Mouse (Mus musculus): Measurements from ENCODE around the gene Ptpn22. TPM values are rescaled to one million over a fixed set of nuclear protein-coding genes. Genes with fewer than 3 reads are reported as not detected.
A peak's percentile ranks its signal among the peaks of the same experiment; 100 is the strongest.

Ptpn22 gene
- polyA plus RNA-seq, 1 experiment from 2014 or later, result 0.68 TPM

DNA sequence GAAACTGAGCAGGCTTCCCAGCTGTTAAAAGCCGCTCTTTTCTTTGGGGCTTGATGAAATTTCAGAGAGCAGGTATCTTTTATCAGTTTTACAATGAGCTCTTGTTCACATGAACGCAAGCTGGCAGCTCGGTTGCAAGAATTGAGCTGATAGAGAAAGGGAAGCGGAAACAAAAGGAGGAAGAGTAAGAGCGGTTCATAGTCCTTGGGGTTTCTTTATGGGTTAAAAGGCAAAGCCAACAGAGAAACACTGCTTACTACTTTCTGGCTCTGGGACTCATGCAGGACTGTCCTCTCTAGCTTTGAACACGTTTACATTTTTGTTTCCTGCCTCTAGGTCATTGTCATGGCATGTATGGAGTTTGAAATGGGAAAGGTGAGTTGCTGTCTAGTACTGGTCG is 14.7 kb downstream of the Ptpn22 start:
- Histone ChIP-seq H3K36me3 (ENCODE audit: insufficient read depth) (no peaks in the 10 kb centered on the region), H3K27ac (ENCODE audit: low read depth) (no peak overlapping the region), H3K9me3 (ENCODE audit: low read depth, low read length) (no peaks in the 10 kb centered on the region), H3K4me1 (ENCODE audit: insufficient read depth) (no peaks in the 10 kb centered on the region), H3K9ac (no peak overlapping the region), H3K4me3 (ENCODE audit: low read depth, low read length) (no peak overlapping the region), H3K4me2 (no peak overlapping the region), H3K27me3 (ENCODE audit: insufficient read depth, low read length) (no peaks in the 10 kb centered on the region)
- no peak for TF ChIP-seq CTCF (IDR thresholded peaks at IDR 0.05; ENCODE audit: low read depth)
- DNase-seq (no peak), ATAC-seq (ENCODE audit: insufficient read depth) (no peak)
- WGBS, result 58% methylated on average over 7 of the region's 7 CpGs

DNA sequence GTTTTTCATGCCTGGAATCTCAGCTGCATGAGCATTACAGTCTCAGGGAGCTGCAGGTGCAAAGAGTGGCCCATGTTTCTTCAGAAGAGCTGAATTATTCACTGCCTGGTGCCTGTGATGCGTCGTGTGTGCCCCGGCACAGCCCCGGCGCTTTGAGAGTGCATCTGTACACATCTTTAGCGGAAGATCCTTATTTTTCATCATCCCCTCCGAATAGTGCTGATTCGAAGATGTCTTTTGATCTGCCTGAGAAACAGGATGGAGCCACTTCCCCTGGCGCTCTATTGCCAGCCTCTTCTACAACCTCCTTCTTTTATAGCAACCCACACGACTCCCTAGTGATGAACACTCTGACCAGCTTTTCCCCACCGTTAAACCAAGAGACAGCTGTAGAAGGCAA is 26.4 kb downstream of the Ptpn22 start:
- H3K27me3 ChIP-seq (ENCODE audit: insufficient read depth, low read length), result no peaks in the 10 kb centered on the region
- H3K4me1 ChIP-seq (ENCODE audit: insufficient read depth), result no peaks in the 10 kb centered on the region
- no peak overlapping the region for H3K4me2 ChIP-seq
- H3K36me3 ChIP-seq (ENCODE audit: insufficient read depth), result no peaks in the 10 kb centered on the region
- no peak overlapping the region for H3K4me3 ChIP-seq (ENCODE audit: low read depth, low read length)
- H3K27ac ChIP-seq (ENCODE audit: low read depth), result no peak overlapping the region
- no peak for TF ChIP-seq CTCF (IDR thresholded peaks at IDR 0.05; ENCODE audit: low read depth)
- no peaks in the 10 kb centered on the region for H3K9me3 ChIP-seq (ENCODE audit: low read depth, low read length)
- no peak for DNase-seq
- H3K9ac ChIP-seq, result no peak overlapping the region
- WGBS, result 70% methylated on average over 11 of the region's 11 CpGs
- ATAC-seq (ENCODE audit: insufficient read depth), result no peak

DNA sequence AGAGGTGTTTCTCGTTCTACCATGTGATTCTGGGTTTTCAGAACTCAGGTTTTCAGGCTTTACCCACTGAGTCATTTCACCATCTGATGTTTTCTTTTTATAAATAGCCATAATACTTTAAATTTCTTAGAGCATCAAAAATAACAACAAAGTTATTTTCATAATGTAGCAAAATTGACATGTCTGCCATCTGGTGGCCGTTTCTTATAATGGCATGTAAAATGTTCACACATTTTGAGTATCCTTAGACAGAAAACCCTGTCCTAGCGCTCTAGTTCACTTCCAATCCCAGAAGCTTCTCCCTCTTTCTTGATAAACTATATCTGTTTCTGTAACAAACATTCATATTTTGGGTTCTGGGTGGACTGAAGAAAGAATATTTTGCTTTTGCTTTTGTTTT is 28.0 kb downstream of the Ptpn22 start:
- peak; percentile 89 for DNase-seq

DNA sequence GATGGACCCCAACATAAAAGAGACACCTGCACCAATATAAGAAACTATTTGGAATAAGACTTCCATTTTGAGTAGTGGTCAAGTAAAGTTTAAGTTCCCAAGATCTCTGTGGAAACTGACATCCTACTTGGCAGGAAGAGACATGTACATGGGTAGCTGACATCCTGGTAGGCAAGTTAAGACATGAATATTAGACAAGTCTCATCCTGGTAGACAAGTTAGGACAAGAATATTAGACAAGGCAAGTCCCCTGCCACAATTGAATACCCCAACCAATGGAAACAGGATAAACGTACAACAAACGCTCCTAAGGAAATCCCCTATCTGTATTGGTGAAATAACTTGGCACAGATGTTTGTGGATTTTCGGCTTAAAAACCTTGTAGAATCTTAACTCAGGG is 33.8 kb downstream of the Ptpn22 start:
- H3K9me3 ChIP-seq (ENCODE audit: low read depth, low read length), result no peaks in the 10 kb centered on the region
- H3K4me1 ChIP-seq (ENCODE audit: insufficient read depth), result no peaks in the 10 kb centered on the region
- H3K4me3 ChIP-seq (ENCODE audit: low read depth, low read length), result no peak overlapping the region
- no peak overlapping the region for H3K27ac ChIP-seq (ENCODE audit: low read depth)
- H3K4me2 ChIP-seq, result no peak overlapping the region
- TF ChIP-seq CTCF (IDR thresholded peaks at IDR 0.05; ENCODE audit: low read depth), result no peak
- no peaks in the 10 kb centered on the region for H3K36me3 ChIP-seq (ENCODE audit: insufficient read depth)
- no peaks in the 10 kb centered on the region for H3K27me3 ChIP-seq (ENCODE audit: insufficient read depth, low read length)
- WGBS, result 92% methylated on average over 3 of the region's 3 CpGs
- DNase-seq (no peak), ATAC-seq (ENCODE audit: insufficient read depth) (no peak)
- H3K9ac ChIP-seq, result no peak overlapping the region

More for the DNA sequence above, 28.0 kb downstream of the Ptpn22 start:
- H3K27ac ChIP-seq (ENCODE audit: low read depth), result no peak overlapping the region
- no peaks in the 10 kb centered on the region for H3K4me1 ChIP-seq (ENCODE audit: insufficient read depth)
- TF ChIP-seq CTCF (IDR thresholded peaks at IDR 0.05; ENCODE audit: low read depth), result peak; percentile 71
- H3K9me3 ChIP-seq (ENCODE audit: low read depth, low read length), result no peaks in the 10 kb centered on the region
- H3K9ac ChIP-seq, result no peak overlapping the region
- H3K4me3 ChIP-seq (ENCODE audit: low read depth, low read length), result no peak overlapping the region
- H3K4me2 ChIP-seq, result no peak overlapping the region
- 25% methylated on average over 3 of the region's 3 CpGs for WGBS
- H3K27me3 ChIP-seq (ENCODE audit: insufficient read depth, low read length), result no peaks in the 10 kb centered on the region
- no peaks in the 10 kb centered on the region for H3K36me3 ChIP-seq (ENCODE audit: insufficient read depth)
- ATAC-seq (ENCODE audit: insufficient read depth), result no peak

DNA sequence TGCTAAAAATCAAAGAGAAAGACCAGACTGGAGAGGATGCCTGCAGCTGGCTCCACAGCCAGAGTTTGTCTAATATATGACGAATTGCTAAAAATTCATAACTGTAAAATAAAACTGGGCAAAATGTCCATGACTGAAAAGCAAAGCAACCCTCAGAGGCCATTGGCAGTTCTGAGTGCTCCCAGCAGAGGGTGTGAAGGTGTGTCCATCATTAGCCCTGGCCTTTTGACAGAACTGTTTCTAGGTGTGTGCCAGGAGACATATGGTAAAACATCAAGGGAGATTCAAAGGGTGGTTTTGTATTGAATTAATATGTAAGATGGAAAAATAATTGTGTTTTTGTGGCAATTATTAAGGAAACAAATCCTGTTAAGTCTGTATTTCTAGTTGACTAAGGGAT is 45.1 kb downstream of the Ptpn22 start:
- Histone ChIP-seq H3K4me1 (ENCODE audit: insufficient read depth) (no peaks in the 10 kb centered on the region), H3K27ac (ENCODE audit: low read depth) (no peak overlapping the region), H3K27me3 (ENCODE audit: insufficient read depth, low read length) (no peaks in the 10 kb centered on the region), H3K9ac (no peak overlapping the region), H3K4me3 (ENCODE audit: low read depth, low read length) (no peak overlapping the region), H3K4me2 (no peak overlapping the region), H3K9me3 (ENCODE audit: low read depth, low read length) (no peaks in the 10 kb centered on the region), H3K36me3 (ENCODE audit: insufficient read depth) (no peaks in the 10 kb centered on the region)
- peak; percentile 44; the same call in 1 of the 2 replicates for TF ChIP-seq CTCF (IDR thresholded peaks at IDR 0.05; ENCODE audit: low read depth)
- DNase-seq, result peak; percentile 25
- no peak for ATAC-seq (ENCODE audit: insufficient read depth)
- 95% methylated on average over 1 of the region's 1 CpGs for WGBS

DNA sequence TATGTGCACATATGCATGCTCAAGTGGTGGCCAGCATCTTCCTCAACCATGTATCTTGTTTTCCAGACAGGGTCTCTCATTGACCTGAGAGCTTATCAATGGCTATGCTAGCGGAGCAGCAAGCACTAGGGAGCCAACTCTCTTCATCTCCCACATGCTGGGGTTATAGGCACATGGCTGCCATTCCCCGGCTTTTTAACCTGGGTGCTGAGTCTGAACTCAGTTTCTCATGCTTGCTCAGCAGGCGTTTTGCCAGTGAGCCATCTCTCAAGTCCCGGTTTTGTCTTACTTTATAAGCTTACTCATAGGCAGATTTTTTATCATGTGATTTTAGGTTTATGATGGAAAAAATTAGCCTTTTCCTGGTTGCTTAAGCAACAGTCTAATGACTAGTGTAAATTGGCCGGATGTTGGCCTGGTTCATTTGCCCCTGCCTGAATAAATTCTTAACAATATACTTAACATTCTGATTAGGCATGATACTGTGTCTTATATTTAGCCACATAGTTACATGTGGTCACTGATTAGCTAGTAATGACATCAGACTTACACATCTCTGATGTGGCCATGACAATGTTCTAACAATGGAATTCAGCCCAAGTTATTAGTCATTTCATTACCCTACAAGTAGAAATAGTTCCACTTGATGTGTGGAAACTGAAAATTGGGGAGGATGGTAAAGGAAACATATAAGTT is 47.9 kb downstream of the Ptpn22 start:
- Histone ChIP-seq H3K9ac (no peak overlapping the region), H3K27ac (ENCODE audit: low read depth) (no peak overlapping the region), H3K9me3 (ENCODE audit: low read depth, low read length) (no peaks in the 10 kb centered on the region), H3K4me3 (ENCODE audit: low read depth, low read length) (no peak overlapping the region), H3K36me3 (ENCODE audit: insufficient read depth) (no peaks in the 10 kb centered on the region), H3K27me3 (ENCODE audit: insufficient read depth, low read length) (no peaks in the 10 kb centered on the region), H3K4me2 (no peak overlapping the region), H3K4me1 (ENCODE audit: insufficient read depth) (no peaks in the 10 kb centered on the region)
- DNase-seq (no peak), ATAC-seq (ENCODE audit: insufficient read depth) (no peak)
- TF ChIP-seq CTCF (IDR thresholded peaks at IDR 0.05; ENCODE audit: low read depth), result no peak
- 77% methylated on average over 5 of the region's 5 CpGs for WGBS

DNA sequence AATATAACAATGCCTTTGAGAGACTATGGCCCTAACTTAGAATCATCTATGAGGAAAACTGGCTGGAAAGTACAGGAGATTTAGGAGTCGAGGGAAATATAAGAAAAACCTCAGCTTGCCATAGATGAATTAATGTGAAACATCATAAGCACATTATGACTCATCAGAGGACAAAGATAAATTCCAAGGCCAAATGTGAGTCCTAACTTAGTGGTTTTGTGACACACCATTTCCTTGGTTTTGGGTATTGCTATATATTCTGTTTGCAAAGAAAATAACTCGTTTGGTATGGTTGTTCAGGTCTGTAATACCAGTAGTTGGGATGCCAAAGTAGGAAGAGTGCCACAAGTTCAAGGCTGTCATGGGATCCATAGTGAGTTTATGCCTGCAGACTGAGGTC is 49.2 kb downstream of the Ptpn22 start:
- H3K36me3 ChIP-seq (ENCODE audit: insufficient read depth), result no peaks in the 10 kb centered on the region
- H3K9me3 ChIP-seq (ENCODE audit: low read depth, low read length), result no peaks in the 10 kb centered on the region
- no peak overlapping the region for H3K9ac ChIP-seq
- H3K27me3 ChIP-seq (ENCODE audit: insufficient read depth, low read length), result no peaks in the 10 kb centered on the region
- no peaks in the 10 kb centered on the region for H3K4me1 ChIP-seq (ENCODE audit: insufficient read depth)
- TF ChIP-seq CTCF (IDR thresholded peaks at IDR 0.05; ENCODE audit: low read depth), result no peak
- H3K27ac ChIP-seq (ENCODE audit: low read depth), result no peak overlapping the region
- WGBS, result 63% methylated on average over 2 of the region's 2 CpGs
- H3K4me2 ChIP-seq, result no peak overlapping the region
- DNase-seq (no peak), ATAC-seq (ENCODE audit: insufficient read depth) (no peak)
- no peak overlapping the region for H3K4me3 ChIP-seq (ENCODE audit: low read depth, low read length)
